Mouse (Mus musculus): ENCODE data around the gene Zscan18. TPM values are rescaled to one million over a fixed set of nuclear protein-coding genes. Genes with fewer than 3 reads are reported as not detected.
"Not testable (repeated sequence)": the region's sequence is repeated elsewhere in the genome, so short reads cannot be mapped to it uniquely, and the experiment has no call there.

Gene Zscan18
- 1 to 10 TPM; 7.5 to 7.8 TPM for total RNA-seq (2021)
- long read RNA-seq, experiment 1, partial matches to known transcripts: 0 of 4 reads
- long read RNA-seq, experiment 1, other reads (novel, unspliced or antisense): 2 of 4 reads
- long read RNA-seq, experiment 2, transcript Zscan18-205 (7 exons, 3,709 nt): major isoform, 9 of 16 reads
- long read RNA-seq, experiment 2, partial matches to known transcripts: 0 of 16 reads
- long read RNA-seq, experiment 2, other reads (novel, unspliced or antisense): 6 of 16 reads

GRCm38 (mm10) chr7:12802866-12803726, at the start of gene Zscan18:
Gene Zscan18, minus strand, starts transcription at chr7:12803635.
- peak; percentile 27 to 53 for DNase-seq (ENCODE audit: low spot score in 2 of 2)

GRCm38 (mm10) chr7:12835779-12836178, 32.3 kb upstream of the Zscan18 start:
- DNase-seq (ENCODE audit: low spot score in 2 of 2): no peak

- DNase-seq (ENCODE audit: low spot score in 2 of 2): peak in 1 of 2 experiments; percentile 34
These were observed 31.8 kb upstream of the Zscan18 start for GRCm38 (mm10) chr7:12835193-12835671.

GRCm38 (mm10) chr7:12834162-12835120, 31.0 kb upstream of the Zscan18 start, which contains the start of gene Zfp110:
Gene Zfp110, plus strand, starts transcription at chr7:12834761.
- peak; percentile 75 to 92 for DNase-seq (ENCODE audit: low spot score in 2 of 2)

GRCm38 (mm10) chr7:12818521-12819295, 15.3 kb upstream of the Zscan18 start, which contains the start of gene Zfp329:
Gene Zfp329, minus strand, starts transcription at chr7:12818858.
- DNase-seq (ENCODE audit: low spot score in 2 of 2): peak; percentile 85 to 92

GRCm38 (mm10) chr7:12815566-12815965, 12.1 kb upstream of the Zscan18 start:
- DNase-seq (ENCODE audit: low spot score in 2 of 2): no peak

- no peak for DNase-seq (ENCODE audit: low spot score in 2 of 2)
These were observed 264 bp upstream of the Zscan18 start for GRCm38 (mm10) chr7:12803727-12804071.

- no peak for DNase-seq (ENCODE audit: low spot score in 2 of 2)
These were observed 3.9 kb downstream of the Zscan18 start for GRCm38 (mm10) chr7:12799554-12799953.

- DNase-seq (ENCODE audit: low spot score in 2 of 2): no peak
These were observed 5.5 kb downstream of the Zscan18 start for GRCm38 (mm10) chr7:12797971-12798370.

GRCm38 (mm10) chr7:12792624-12793023, 10.8 kb downstream of the Zscan18 start:
- not testable (repeated sequence) for DNase-seq (ENCODE audit: low spot score in 2 of 2)

- DNase-seq (ENCODE audit: low spot score in 2 of 2): no peak
These were observed 15.4 kb downstream of the Zscan18 start for GRCm38 (mm10) chr7:12788025-12788424.

GRCm38 (mm10) chr7:12787333-12787732, 16.1 kb downstream of the Zscan18 start:
- DNase-seq (ENCODE audit: low spot score in 2 of 2): no peak

- peak; percentile 60 to 77 for DNase-seq (ENCODE audit: low spot score in 2 of 2)
These were observed 23.1 kb downstream of the Zscan18 start for GRCm38 (mm10) chr7:12780151-12780830.

GRCm38 (mm10) chr7:12779782-12780150, 23.7 kb downstream of the Zscan18 start:
- no peak for DNase-seq (ENCODE audit: low spot score in 2 of 2)

- DNase-seq (ENCODE audit: low spot score in 2 of 2): no peak
These were observed 24.3 kb downstream of the Zscan18 start for GRCm38 (mm10) chr7:12779141-12779540.

- DNase-seq (ENCODE audit: low spot score in 2 of 2): no peak
These were observed 28.8 kb downstream of the Zscan18 start for GRCm38 (mm10) chr7:12774606-12775005.

GRCm38 (mm10) chr7:12774111-12774510, 29.3 kb downstream of the Zscan18 start:
- no peak for DNase-seq (ENCODE audit: low spot score in 2 of 2)

- no peak for DNase-seq (ENCODE audit: low spot score in 2 of 2)
These were observed 53.8 kb downstream of the Zscan18 start for GRCm38 (mm10) chr7:12749431-12750198.

GRCm38 (mm10) chr7:12734904-12735303, 68.5 kb downstream of the Zscan18 start, which contains the start of gene Vmn2r56:
Gene Vmn2r56, minus strand, starts transcription at chr7:12735004.
- no peak for DNase-seq (ENCODE audit: low spot score in 2 of 2)
